Mouse (Mus musculus) megakaryocyte, embryonic 14.5 days (primary cell): Measurements from ENCODE around the gene Itpk1.

Experiments used
- FLI1 ChIP-seq: IDR thresholded peaks from 2 replicates; pipeline ENCODE4 v1.6.1; 2012; ENCODE audit warnings: low read length, inconsistent platforms, mixed read lengths
- GATA1 ChIP-seq: IDR thresholded peaks from 3 replicates; pipeline ENCODE4 v1.6.1; 2012; ENCODE audit warnings: mixed read lengths, low read length, inconsistent platforms, borderline replicate concordance

DNA sequence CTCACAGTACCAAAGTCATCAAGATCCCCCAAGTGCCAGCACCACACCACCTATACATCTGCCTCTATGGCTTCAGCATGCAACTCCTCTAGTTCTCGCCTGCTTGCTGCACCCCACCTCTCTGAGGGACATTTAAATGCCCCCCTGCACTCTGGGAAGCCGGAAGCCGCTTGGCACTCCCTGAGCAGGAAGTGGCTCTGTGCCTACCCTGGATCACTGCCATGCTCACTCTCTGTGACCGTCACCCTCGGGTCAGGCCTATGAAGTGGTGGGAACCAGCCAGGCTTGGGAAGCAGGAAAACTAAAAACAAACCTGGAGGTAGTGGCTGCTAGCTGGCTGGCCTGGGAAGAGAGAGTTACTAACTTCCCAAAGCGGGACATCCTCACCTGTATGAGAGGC is 61.4 kb downstream of the Itpk1 start:
- TF ChIP-seq GATA1: no peak
- no peak for TF ChIP-seq FLI1
